Mouse (Mus musculus) yolk sac, embryonic 10.5 days (tissue): ENCODE results near the gene S100a11.
A peak's percentile ranks its signal among the peaks of the same experiment; 100 is the strongest.
"Not testable (repeated sequence)": the region's sequence is repeated elsewhere in the genome, so short reads cannot be mapped to it uniquely, and the experiment has no call there.

ENCODE experiments used
- DNase-seq: peaks from one replicate; pipeline ENCODE4 v3.0.0-alpha.2; 2017; ENCODE audit warnings: low spot score

The S100a11 gene

GRCm38 (mm10) chr3:93520330-93521193 is at the start of gene S100a11:
S100a11 (plus strand) TSS chr3:93520488.
- peak; percentile 76 for DNase-seq

- DNase-seq = no peak
These were observed 40.2 kb upstream of the S100a11 start for GRCm38 (mm10) chr3:93480053-93480452.

- no peak for DNase-seq
These were observed 38.2 kb upstream of the S100a11 start for GRCm38 (mm10) chr3:93481982-93482616.

GRCm38 (mm10) chr3:93485611-93486010 is 34.7 kb upstream of the S100a11 start:
- DNase-seq = no peak

- no peak for DNase-seq
These were observed 31.7 kb upstream of the S100a11 start for GRCm38 (mm10) chr3:93488541-93488940.

GRCm38 (mm10) chr3:93492176-93492575 is 28.1 kb upstream of the S100a11 start:
- no peak for DNase-seq

- DNase-seq = peak; percentile 52
These were observed 26.3 kb upstream of the S100a11 start for GRCm38 (mm10) chr3:93493992-93494391.

- DNase-seq = not testable (repeated sequence)
These were observed 25.5 kb upstream of the S100a11 start for GRCm38 (mm10) chr3:93494774-93495173.

- no peak for DNase-seq
These were observed 23.2 kb upstream of the S100a11 start for GRCm38 (mm10) chr3:93497131-93497530.

GRCm38 (mm10) chr3:93499129-93499528 is 21.2 kb upstream of the S100a11 start:
- DNase-seq = no peak

- DNase-seq = no peak
These were observed 15.6 kb upstream of the S100a11 start for GRCm38 (mm10) chr3:93504536-93505189.

GRCm38 (mm10) chr3:93505960-93506863 is 14.1 kb upstream of the S100a11 start:
- peak; percentile 32 for DNase-seq

GRCm38 (mm10) chr3:93506881-93507325 is 13.4 kb upstream of the S100a11 start:
- DNase-seq = no peak

- no peak for DNase-seq
These were observed 11.0 kb upstream of the S100a11 start for GRCm38 (mm10) chr3:93509301-93509700.

GRCm38 (mm10) chr3:93511036-93511435 is 9.3 kb upstream of the S100a11 start:
- no peak for DNase-seq

GRCm38 (mm10) chr3:93511801-93512200 is 8.5 kb upstream of the S100a11 start:
- no peak for DNase-seq

GRCm38 (mm10) chr3:93512386-93513101 is 7.7 kb upstream of the S100a11 start:
- DNase-seq = no peak

- DNase-seq = no peak
These were observed 5.7 kb upstream of the S100a11 start for GRCm38 (mm10) chr3:93514628-93515027.

GRCm38 (mm10) chr3:93517343-93517742 is 2.9 kb upstream of the S100a11 start:
- DNase-seq = no peak

GRCm38 (mm10) chr3:93519856-93520329 is 395 bp upstream of the S100a11 start:
- DNase-seq = no peak
